Mouse (Mus musculus) kidney, embryonic 16.5 days (tissue): ENCODE results near the gene Camkmt. TPM values are rescaled to one million over a fixed set of nuclear protein-coding genes. Genes with fewer than 3 reads are reported as not detected.

Source experiments
- ATAC-seq: fragments of 200-750 bp; cut with Nextera tagmentation; 2 replicates; pipeline ENCODE4 v1.8.0; 2017; ENCODE audit warnings: moderate TSS enrichment; ENCODE audit not compliant: low FRiP score, low TSS enrichment
- H3K27ac ChIP-seq: fragments of 300-500 bp; sonication (generic); 2 replicates; pipeline ENCODE4 v1.5.1; 2014; ENCODE audit warnings: low read length
- H3K27me3 ChIP-seq: fragments of 300-500 bp; sonication (generic); 2 replicates; pipeline ENCODE4 v1.6.1; 2014; ENCODE audit warnings: low read length, control low read depth, mixed read lengths; ENCODE audit not compliant: insufficient read depth
- H3K36me3 ChIP-seq: fragments of 300-500 bp; sonication (generic); 2 replicates; pipeline ENCODE4 v1.6.1; 2014; ENCODE audit warnings: low read length, control low read depth, mixed read lengths; ENCODE audit not compliant: insufficient read depth
- H3K4me1 ChIP-seq: fragments of 300-500 bp; sonication (generic); 2 replicates; pipeline ENCODE4 v1.6.1; 2014; ENCODE audit warnings: low read length, control low read depth, mixed read lengths; ENCODE audit not compliant: insufficient read depth
- H3K4me2 ChIP-seq: fragments of 300-500 bp; sonication (generic); replicated peaks from 2 replicates; pipeline ENCODE4 v1.6.1; 2014; ENCODE audit warnings: low read depth, low read length
- H3K4me3 ChIP-seq: fragments of 300-500 bp; sonication (generic); 2 replicates; pipeline ENCODE4 v1.5.1; 2014; ENCODE audit warnings: mild to moderate bottlenecking, low read length
- H3K9ac ChIP-seq: fragments of 300-500 bp; sonication (generic); replicated peaks from 2 replicates; pipeline ENCODE4 v1.6.1; 2014; ENCODE audit warnings: low read length
- H3K9me3 ChIP-seq: fragments of 300-500 bp; sonication (generic); 2 replicates; pipeline ENCODE4 v1.6.1; 2016; ENCODE audit warnings: low read length, control low read depth
- WGBS: fragments of 180-500 bp; shearing (Covaris S2); extraction: QIAGEN DNeasy Blood & Tissue Kit; methylation state at CpG from one replicate; pipeline ENCODE4 v1.1.7; 2014; 5-methylcytosine and 5-hydroxymethylcytosine counted together
- polyA plus RNA-seq: library from polyadenylated mRNA; unstranded; fragments of >200 nt; fragmentation: Nextera tagmentation; extraction: Ambion mirVana; gene quantifications from 2 replicates; pipeline ENCODE4 v1.2.1, GENCODE M21; 2015

Gene Camkmt
- polyA plus RNA-seq, 1 experiment from 2014 or later = 15.2 TPM

- H3K4me2 ChIP-seq = 0 out of 2 replicates have a peak overlapping the region, but pooled peaks have one; percentile 31
- H3K27ac ChIP-seq = no peak overlapping the region
- no peaks in the 10 kb centered on the region for H3K36me3 ChIP-seq
- no peak overlapping the region for H3K9ac ChIP-seq
- H3K4me3 ChIP-seq = no peak overlapping the region; the same call in 1 of the 2 replicates
- peaks cover 73% of the 10 kb centered on the region for H3K27me3 ChIP-seq
- no peaks in the 10 kb centered on the region for H3K9me3 ChIP-seq
- 0 out of 2 replicates have a peak, but pooled peaks cover 3% of the 10 kb centered on the region for H3K4me1 ChIP-seq
- 2% methylated on average over 23 of the region's 23 CpGs for WGBS
- no peak for ATAC-seq
These were observed 364.1 kb downstream of the Camkmt start for GRCm38 (mm10) chr17:85454419-85454983.

DNA sequence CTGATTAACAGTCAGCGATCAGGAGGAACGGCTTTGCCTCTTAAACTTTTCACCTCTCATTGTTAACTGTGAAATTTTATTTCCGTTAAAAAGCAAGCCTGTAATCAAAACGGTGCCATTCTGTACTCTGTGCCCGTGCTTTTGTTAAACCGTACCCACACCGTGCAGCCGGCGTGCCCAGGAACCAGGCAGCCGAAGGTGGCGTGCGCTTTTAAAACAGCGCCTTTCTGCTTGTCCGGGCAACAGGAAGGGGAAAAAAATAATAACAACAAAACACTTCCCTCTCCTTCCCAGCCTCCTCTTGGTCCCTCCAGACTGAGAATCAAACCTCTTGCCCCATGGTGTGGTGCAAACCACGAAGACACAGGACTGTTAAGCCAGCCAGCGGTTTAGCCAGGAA lies 364.7 kb downstream of the Camkmt start:
- 3% methylated on average over 16 of the region's 16 CpGs for WGBS
- peaks cover 79% of the 10 kb centered on the region for H3K27me3 ChIP-seq
- 0 out of 2 replicates have a peak, but pooled peaks cover 3% of the 10 kb centered on the region for H3K4me1 ChIP-seq
- H3K9ac ChIP-seq = no peak overlapping the region
- ATAC-seq = no peak
- H3K4me3 ChIP-seq = peak overlapping the region; percentile 0; the same call in 1 of the 2 replicates
- peak overlapping the region; percentile 31 for H3K4me2 ChIP-seq
- no peaks in the 10 kb centered on the region for H3K36me3 ChIP-seq
- H3K9me3 ChIP-seq = no peaks in the 10 kb centered on the region
- no peak overlapping the region for H3K27ac ChIP-seq

- 3% methylated on average over 14 of the region's 14 CpGs for WGBS
These were observed 367.7 kb downstream of the Camkmt start for GRCm38 (mm10) chr17:85458075-85458474.

GRCm38 (mm10) chr17:85458589-85458988 lies 368.2 kb downstream of the Camkmt start:
- Histone ChIP-seq H3K27ac (no peak overlapping the region), H3K27me3 (peaks cover 95% of the 10 kb centered on the region), H3K4me3 (no peak overlapping the region), H3K4me2 (no peak overlapping the region), H3K9me3 (no peaks in the 10 kb centered on the region), H3K4me1 (0 out of 2 replicates have a peak, but pooled peaks cover 3% of the 10 kb centered on the region), H3K9ac (no peak overlapping the region), H3K36me3 (no peaks in the 10 kb centered on the region)
- ATAC-seq = no peak
- WGBS = 5% methylated on average over 9 of the region's 9 CpGs

More at GRCm38 (mm10) chr17:85458075-85458474, 367.7 kb downstream of the Camkmt start:
- Histone ChIP-seq H3K9ac (no peak overlapping the region), H3K4me3 (no peak overlapping the region), H3K9me3 (no peaks in the 10 kb centered on the region), H3K4me2 (no peak overlapping the region), H3K27me3 (peaks cover 95% of the 10 kb centered on the region), H3K4me1 (0 out of 2 replicates have a peak, but pooled peaks cover 3% of the 10 kb centered on the region), H3K27ac (no peak overlapping the region), H3K36me3 (no peaks in the 10 kb centered on the region)
- ATAC-seq = no peak

GRCm38 (mm10) chr17:85461577-85461976 lies 371.2 kb downstream of the Camkmt start:
- H3K4me2 ChIP-seq = no peak overlapping the region
- peaks cover 97% of the 10 kb centered on the region for H3K27me3 ChIP-seq
- 38% methylated on average over 3 of the region's 3 CpGs for WGBS
- no peaks in the 10 kb centered on the region for H3K36me3 ChIP-seq
- ATAC-seq = no peak
- no peaks in the 10 kb centered on the region for H3K4me1 ChIP-seq
- no peak overlapping the region for H3K4me3 ChIP-seq
- H3K27ac ChIP-seq = no peak overlapping the region
- no peak overlapping the region for H3K9ac ChIP-seq
- H3K9me3 ChIP-seq = no peaks in the 10 kb centered on the region

- Histone ChIP-seq H3K27ac (no peak overlapping the region), H3K4me3 (no peak overlapping the region), H3K9me3 (no peaks in the 10 kb centered on the region), H3K9ac (no peak overlapping the region), H3K4me1 (no peaks in the 10 kb centered on the region), H3K36me3 (no peaks in the 10 kb centered on the region), H3K4me2 (0 out of 2 replicates have a peak overlapping the region, but pooled peaks have one; percentile 15), H3K27me3 (peaks cover 98% of the 10 kb centered on the region)
- ATAC-seq = no peak
- WGBS = 8% methylated on average over 22 of the region's 22 CpGs
These were observed 373.4 kb downstream of the Camkmt start for GRCm38 (mm10) chr17:85463497-85464392.

- H3K4me3 ChIP-seq = peak overlapping the region; percentile 19
- H3K4me2 ChIP-seq = 0 out of 2 replicates have a peak overlapping the region, but pooled peaks have one; percentile 10
These were observed 374.4 kb downstream of the Camkmt start for GRCm38 (mm10) chr17:85464466-85465411.

GRCm38 (mm10) chr17:85469776-85470175 lies 379.4 kb downstream of the Camkmt start:
- Histone ChIP-seq H3K36me3 (no peaks in the 10 kb centered on the region), H3K27ac (no peak overlapping the region), H3K4me2 (no peak overlapping the region), H3K9me3 (no peaks in the 10 kb centered on the region; the same call in 1 of the 2 replicates), H3K4me1 (no peaks in the 10 kb centered on the region), H3K9ac (no peak overlapping the region), H3K27me3 (peaks cover 91% of the 10 kb centered on the region), H3K4me3 (no peak overlapping the region)
- ATAC-seq = no peak
- 71% methylated on average over 4 of the region's 4 CpGs for WGBS

More at GRCm38 (mm10) chr17:85464466-85465411, 374.4 kb downstream of the Camkmt start:
- Histone ChIP-seq H3K9ac (no peak overlapping the region), H3K27me3 (peaks cover 94% of the 10 kb centered on the region), H3K4me1 (no peaks in the 10 kb centered on the region), H3K27ac (no peak overlapping the region), H3K36me3 (no peaks in the 10 kb centered on the region), H3K9me3 (no peaks in the 10 kb centered on the region; the same call in 1 of the 2 replicates)
- WGBS = under 1% methylated on average over 40 of the region's 40 CpGs
- 0 out of 2 replicates have a peak, but pooled peaks have one; percentile 35 for ATAC-seq

DNA sequence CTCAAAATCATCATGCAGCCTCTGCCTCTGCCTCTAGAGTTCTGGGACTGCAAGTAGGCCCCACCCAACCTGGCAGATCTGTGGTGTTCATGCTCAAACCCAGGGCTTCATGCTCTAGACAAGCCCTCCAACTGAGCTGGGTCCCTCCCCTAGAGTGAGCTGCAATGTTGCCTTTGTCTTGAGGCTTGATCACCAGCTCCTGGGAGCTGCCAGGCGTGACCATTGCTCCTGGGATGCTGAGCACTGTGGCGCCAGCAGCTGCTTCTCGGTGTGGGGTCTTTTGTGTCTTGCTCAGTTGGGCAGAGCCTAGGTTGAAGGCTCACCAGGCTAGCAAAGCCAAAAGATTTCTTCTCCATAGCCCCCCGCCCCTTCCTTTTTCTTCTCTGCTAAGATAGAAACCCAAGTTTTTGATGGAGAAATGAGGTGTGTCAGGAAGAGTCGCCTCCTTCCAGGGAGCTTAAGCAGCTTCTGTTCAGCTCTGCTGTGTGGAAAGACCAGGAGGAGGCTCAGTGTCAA lies 382.4 kb downstream of the Camkmt start:
- H3K27ac ChIP-seq = no peak overlapping the region
- H3K4me3 ChIP-seq = no peak overlapping the region
- no peak overlapping the region for H3K4me2 ChIP-seq
- H3K9ac ChIP-seq = no peak overlapping the region
- H3K4me1 ChIP-seq = no peaks in the 10 kb centered on the region
- H3K27me3 ChIP-seq = peaks cover 87% of the 10 kb centered on the region
- ATAC-seq = 0 out of 2 replicates have a peak, but pooled peaks have one; percentile 65
- WGBS = 11% methylated on average over 5 of the region's 5 CpGs
- no peaks in the 10 kb centered on the region for H3K36me3 ChIP-seq
- no peaks in the 10 kb centered on the region; the same call in 1 of the 2 replicates for H3K9me3 ChIP-seq
